Mouse (Mus musculus): ENCODE results near the gene Lcn5. TPM values are rescaled to one million over a fixed set of nuclear protein-coding genes. Genes with fewer than 3 reads are reported as not detected.

Gene Lcn5
- polyA plus RNA-seq, 1 experiment from 2014 or later, result not detected

GRCm38 (mm10) chr2:25634046-25634445 lies 23.7 kb upstream of the Lcn5 start:
- H3K4me3 ChIP-seq (replicated peaks), result no peak overlapping the region
- no peaks in the 10 kb centered on the region for H3K27me3 ChIP-seq
- no peak overlapping the region for H3K27ac ChIP-seq (replicated peaks)
- no peaks in the 10 kb centered on the region for H3K36me3 ChIP-seq (replicated peaks)
- 48% methylated on average over 1 of the region's 1 CpGs for WGBS (ENCODE audit: insufficient replicate concordance)
- no peaks in the 10 kb centered on the region for H3K4me1 ChIP-seq (replicated peaks)
- no peak for ATAC-seq (ENCODE audit: insufficient read depth)
- no peak overlapping the region for H3K9ac ChIP-seq
- H3K4me2 ChIP-seq, result no peak overlapping the region
- H3K9me3 ChIP-seq (replicated peaks), result no peaks in the 10 kb centered on the region

- H3K9me3 ChIP-seq (replicated peaks), result no peaks in the 10 kb centered on the region
- no peaks in the 10 kb centered on the region for H3K27me3 ChIP-seq
- H3K36me3 ChIP-seq (replicated peaks), result no peaks in the 10 kb centered on the region
- H3K27ac ChIP-seq (replicated peaks), result no peak overlapping the region
- no peak overlapping the region for H3K4me3 ChIP-seq (replicated peaks)
- H3K9ac ChIP-seq, result no peak overlapping the region
- 14% methylated on average over 6 of the region's 6 CpGs for WGBS (ENCODE audit: insufficient replicate concordance)
- H3K4me1 ChIP-seq (replicated peaks), result no peaks in the 10 kb centered on the region
- H3K4me2 ChIP-seq, result no peak overlapping the region
- ATAC-seq (ENCODE audit: insufficient read depth), result no peak
Observed at GRCm38 (mm10) chr2:25639890-25640289, 17.9 kb upstream of the Lcn5 start.

- 44% methylated on average over 2 of the region's 2 CpGs for WGBS (ENCODE audit: insufficient replicate concordance)
- no peaks in the 10 kb centered on the region for H3K4me1 ChIP-seq (replicated peaks)
- H3K27me3 ChIP-seq, result peaks cover 5% of the 10 kb centered on the region; the same call in 1 of the 2 replicates
- H3K27ac ChIP-seq (replicated peaks), result no peak within 1 kb of the TSS
- ATAC-seq (ENCODE audit: insufficient read depth), result no peak
- H3K4me3 ChIP-seq (replicated peaks), result no peak within 1 kb of the TSS
- no peak within 1 kb of the TSS for H3K9ac ChIP-seq
- no peaks in the 10 kb centered on the region for H3K36me3 ChIP-seq (replicated peaks)
- H3K4me2 ChIP-seq, result no peak within 1 kb of the TSS
- no peaks in the 10 kb centered on the region for H3K9me3 ChIP-seq (replicated peaks)
Observed at GRCm38 (mm10) chr2:25652902-25653301, 4.8 kb upstream of the Lcn5 start, which contains the start of gene Lcn8. Lcn8 (plus strand) TSS chr2:25653120.

GRCm38 (mm10) chr2:25654502-25654901 lies 3.2 kb upstream of the Lcn5 start:
- 28% methylated on average over 1 of the region's 1 CpGs for WGBS (ENCODE audit: insufficient replicate concordance)
- no peak for ATAC-seq (ENCODE audit: insufficient read depth)
- Histone ChIP-seq H3K36me3 (replicated peaks) (no peaks in the 10 kb centered on the region), H3K4me3 (replicated peaks) (no peak overlapping the region), H3K27ac (replicated peaks) (no peak overlapping the region), H3K4me2 (no peak overlapping the region), H3K9me3 (replicated peaks) (no peaks in the 10 kb centered on the region), H3K4me1 (replicated peaks) (no peaks in the 10 kb centered on the region), H3K9ac (no peak overlapping the region), H3K27me3 (peaks cover 5% of the 10 kb centered on the region; the same call in 1 of the 2 replicates)

- Histone ChIP-seq H3K4me2 (no peak overlapping the region), H3K36me3 (replicated peaks) (no peaks in the 10 kb centered on the region), H3K4me1 (replicated peaks) (no peaks in the 10 kb centered on the region), H3K4me3 (replicated peaks) (no peak overlapping the region), H3K9me3 (replicated peaks) (no peaks in the 10 kb centered on the region), H3K27ac (replicated peaks) (no peak overlapping the region), H3K27me3 (peaks cover 5% of the 10 kb centered on the region; the same call in 1 of the 2 replicates), H3K9ac (no peak overlapping the region)
- WGBS (ENCODE audit: insufficient replicate concordance), result 59% methylated on average over 4 of the region's 4 CpGs
- no peak for ATAC-seq (ENCODE audit: insufficient read depth)
Observed at GRCm38 (mm10) chr2:25656691-25657090, 1.1 kb upstream of the Lcn5 start.

- no peak overlapping the region for H3K9ac ChIP-seq
- WGBS (ENCODE audit: insufficient replicate concordance), result 69% methylated on average over 4 of the region's 4 CpGs
- no peaks in the 10 kb centered on the region for H3K4me1 ChIP-seq (replicated peaks)
- no peak overlapping the region for H3K27ac ChIP-seq (replicated peaks)
- peaks cover 5% of the 10 kb centered on the region; the same call in 1 of the 2 replicates for H3K27me3 ChIP-seq
- no peak for ATAC-seq (ENCODE audit: insufficient read depth)
- no peak overlapping the region for H3K4me2 ChIP-seq
- H3K36me3 ChIP-seq (replicated peaks), result no peaks in the 10 kb centered on the region
- H3K9me3 ChIP-seq (replicated peaks), result no peaks in the 10 kb centered on the region
- H3K4me3 ChIP-seq (replicated peaks), result no peak overlapping the region
Observed at GRCm38 (mm10) chr2:25657246-25657645, 506 bp upstream of the Lcn5 start.

GRCm38 (mm10) chr2:25660279-25660678 lies 2.5 kb downstream of the Lcn5 start:
- Histone ChIP-seq H3K4me2 (no peak overlapping the region), H3K27me3 (no peaks in the 10 kb centered on the region), H3K9me3 (replicated peaks) (no peaks in the 10 kb centered on the region), H3K4me3 (replicated peaks) (no peak overlapping the region), H3K4me1 (replicated peaks) (no peaks in the 10 kb centered on the region), H3K27ac (replicated peaks) (no peak overlapping the region), H3K36me3 (replicated peaks) (no peaks in the 10 kb centered on the region), H3K9ac (no peak overlapping the region)
- no peak for ATAC-seq (ENCODE audit: insufficient read depth)
- 74% methylated on average over 8 of the region's 8 CpGs for WGBS (ENCODE audit: insufficient replicate concordance)

GRCm38 (mm10) chr2:25661245-25661970 lies 3.7 kb downstream of the Lcn5 start:
- 63% methylated on average over 6 of the region's 6 CpGs for WGBS (ENCODE audit: insufficient replicate concordance)
- H3K36me3 ChIP-seq (replicated peaks), result no peaks in the 10 kb centered on the region

DNA sequence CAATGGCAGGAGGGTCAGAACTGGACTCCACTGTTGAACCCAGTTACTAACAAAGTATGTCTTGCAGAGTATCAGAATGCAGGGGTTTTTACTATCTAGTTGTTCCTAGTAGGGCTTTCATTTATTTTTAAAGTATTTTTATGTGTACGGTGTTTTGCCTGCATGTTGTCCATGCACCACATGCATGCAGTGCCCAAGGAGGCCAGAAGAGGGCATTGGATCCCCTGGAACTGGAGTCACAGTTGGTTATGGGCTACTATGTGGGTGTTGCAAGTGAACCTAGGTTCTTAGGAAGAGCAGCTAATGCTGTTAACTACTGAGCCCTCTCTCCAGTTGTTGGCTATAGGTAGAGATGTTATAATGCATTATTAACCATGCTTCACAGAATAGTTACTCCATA lies 5.8 kb downstream of the Lcn5 start:
- no peaks in the 10 kb centered on the region for H3K9me3 ChIP-seq (replicated peaks)

More at GRCm38 (mm10) chr2:25661245-25661970, 3.7 kb downstream of the Lcn5 start:
- Histone ChIP-seq H3K9me3 (replicated peaks) (no peaks in the 10 kb centered on the region), H3K4me2 (no peak overlapping the region), H3K4me3 (replicated peaks) (no peak overlapping the region), H3K9ac (no peak overlapping the region), H3K27me3 (no peaks in the 10 kb centered on the region), H3K27ac (replicated peaks) (no peak overlapping the region), H3K4me1 (replicated peaks) (no peaks in the 10 kb centered on the region)
- ATAC-seq (ENCODE audit: insufficient read depth), result no peak

GRCm38 (mm10) chr2:25664125-25664524 lies 6.4 kb downstream of the Lcn5 start:
- WGBS (ENCODE audit: insufficient replicate concordance), result 62% methylated on average over 5 of the region's 5 CpGs
- no peak for ATAC-seq (ENCODE audit: insufficient read depth)
- H3K36me3 ChIP-seq (replicated peaks), result no peaks in the 10 kb centered on the region
- no peak overlapping the region for H3K27ac ChIP-seq (replicated peaks)
- no peaks in the 10 kb centered on the region for H3K27me3 ChIP-seq
- H3K9me3 ChIP-seq (replicated peaks), result no peaks in the 10 kb centered on the region
- no peak overlapping the region for H3K4me3 ChIP-seq (replicated peaks)
- no peaks in the 10 kb centered on the region for H3K4me1 ChIP-seq (replicated peaks)
- no peak overlapping the region for H3K9ac ChIP-seq
- H3K4me2 ChIP-seq, result no peak overlapping the region

More for the DNA sequence above, 5.8 kb downstream of the Lcn5 start:
- no peaks in the 10 kb centered on the region for H3K27me3 ChIP-seq
- no peak overlapping the region for H3K27ac ChIP-seq (replicated peaks)
- WGBS (ENCODE audit: insufficient replicate concordance), result 50% methylated on average over 1 of the region's 1 CpGs
- no peaks in the 10 kb centered on the region for H3K4me1 ChIP-seq (replicated peaks)
- H3K36me3 ChIP-seq (replicated peaks), result no peaks in the 10 kb centered on the region
- no peak overlapping the region for H3K4me2 ChIP-seq
- H3K4me3 ChIP-seq (replicated peaks), result no peak overlapping the region
- no peak for ATAC-seq (ENCODE audit: insufficient read depth)
- H3K9ac ChIP-seq, result no peak overlapping the region

DNA sequence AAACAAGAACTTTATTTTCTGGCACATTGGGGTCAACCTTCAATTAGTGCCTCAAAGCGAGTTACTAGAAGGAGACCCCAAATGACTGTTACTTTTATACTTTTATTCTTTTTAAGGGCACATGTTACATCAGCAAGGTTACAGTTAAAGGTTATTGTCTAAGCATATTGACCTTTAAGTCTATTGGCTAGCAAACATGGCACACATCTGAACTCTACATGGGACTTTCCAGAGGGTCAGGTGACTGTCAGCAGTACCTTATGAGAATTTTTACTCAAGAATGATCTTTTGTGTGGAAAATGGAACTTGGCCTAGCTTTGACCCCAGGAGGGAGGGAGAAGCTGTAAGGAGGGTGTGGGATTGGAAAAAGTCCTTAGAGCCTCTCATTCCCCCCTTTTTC lies 8.8 kb downstream of the Lcn5 start:
- Histone ChIP-seq H3K27me3 (no peaks in the 10 kb centered on the region), H3K27ac (replicated peaks) (no peak overlapping the region), H3K4me1 (replicated peaks) (no peaks in the 10 kb centered on the region), H3K9me3 (replicated peaks) (no peaks in the 10 kb centered on the region), H3K9ac (no peak overlapping the region), H3K4me3 (replicated peaks) (no peak overlapping the region), H3K36me3 (replicated peaks) (no peaks in the 10 kb centered on the region), H3K4me2 (no peak overlapping the region)
- WGBS (ENCODE audit: insufficient replicate concordance), result 25% methylated on average over 1 of the region's 1 CpGs
- ATAC-seq (ENCODE audit: insufficient read depth), result no peak

GRCm38 (mm10) chr2:25676486-25676885 lies 18.7 kb downstream of the Lcn5 start, which contains the start of gene Lcn6:
Lcn6 (plus strand) TSS chr2:25676786.
- no peak within 1 kb of the TSS for H3K4me2 ChIP-seq
- WGBS (ENCODE audit: insufficient replicate concordance), result 60% methylated on average over 3 of the region's 3 CpGs
- no peak within 1 kb of the TSS for H3K4me3 ChIP-seq (replicated peaks)
- no peak within 1 kb of the TSS for H3K9ac ChIP-seq
- no peaks in the 10 kb centered on the region for H3K9me3 ChIP-seq (replicated peaks)
- no peak for ATAC-seq (ENCODE audit: insufficient read depth)
- no peaks in the 10 kb centered on the region for H3K27me3 ChIP-seq
- H3K36me3 ChIP-seq (replicated peaks), result no peaks in the 10 kb centered on the region
- H3K27ac ChIP-seq (replicated peaks), result no peak within 1 kb of the TSS
- no peaks in the 10 kb centered on the region for H3K4me1 ChIP-seq (replicated peaks)
